Mouse (Mus musculus) yolk sac, embryonic 10.5 days (tissue): ENCODE data around the gene Wfs1.

Experiments used
- DNase-seq: peaks from one replicate; pipeline ENCODE4 v3.0.0-alpha.2; 2017; ENCODE audit warnings: low spot score

The Wfs1 gene

DNA sequence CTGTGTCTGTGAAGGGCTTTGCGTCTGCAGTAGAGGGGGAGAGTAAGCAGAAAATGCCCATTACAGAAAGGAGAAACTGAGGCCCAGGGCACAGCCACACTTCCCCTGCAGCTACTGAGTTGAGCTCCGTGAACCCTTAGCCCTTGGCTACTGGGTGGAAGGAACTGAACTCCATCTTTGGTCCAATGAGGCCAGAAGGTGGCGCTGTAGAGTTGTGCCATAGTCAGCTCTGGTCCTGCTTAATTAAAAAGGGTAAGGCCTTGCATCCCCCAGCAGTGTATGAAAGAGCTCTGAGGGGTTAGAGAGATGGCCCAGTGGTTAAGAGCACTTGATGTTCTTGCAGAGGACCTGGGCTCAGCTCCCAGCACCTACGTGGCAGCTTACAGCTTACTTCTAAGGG is 60.3 kb downstream of the Wfs1 start:
- no peak for DNase-seq

DNA sequence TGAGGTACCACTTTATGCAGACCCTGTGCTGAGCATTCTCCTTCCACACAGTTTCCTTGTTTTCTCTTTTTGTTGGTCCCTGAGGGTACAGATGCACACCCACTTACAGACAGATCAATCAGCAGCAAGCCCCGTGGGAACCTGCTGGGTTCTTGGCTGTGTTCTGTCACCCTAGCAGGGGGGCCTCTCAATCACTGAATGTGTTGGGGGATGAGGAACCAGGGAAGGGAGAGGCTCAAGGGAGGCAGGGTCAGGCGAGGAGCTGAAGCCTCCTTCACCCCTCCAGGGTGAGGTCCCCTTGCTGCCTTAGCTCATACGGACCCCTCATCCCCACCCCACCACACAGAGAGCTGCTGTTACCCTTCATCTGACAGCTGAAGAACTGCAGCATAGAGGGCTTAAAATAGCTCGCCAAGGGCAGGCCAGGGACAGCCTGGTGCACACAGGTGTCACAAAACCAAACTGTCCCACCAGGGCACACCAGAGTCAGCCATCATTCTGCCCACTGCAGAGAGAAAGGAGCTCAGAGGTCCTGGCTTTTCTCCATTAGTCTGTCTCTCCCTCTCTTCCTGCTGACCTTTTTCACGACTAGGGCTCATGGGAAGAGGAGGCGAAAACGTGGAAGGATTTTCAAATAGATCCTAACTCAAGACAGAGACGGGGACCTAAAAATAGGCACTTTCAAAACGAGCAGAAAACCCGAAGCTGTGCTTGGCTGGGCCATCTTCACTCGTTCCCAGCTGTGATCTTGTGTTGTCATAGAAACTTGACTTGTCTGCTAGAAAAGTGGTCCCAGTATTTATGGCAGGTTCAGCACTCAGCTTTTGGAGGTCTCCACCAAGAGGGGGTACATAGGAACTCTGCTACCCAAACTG is 64.9 kb downstream of the Wfs1 start:
- DNase-seq: no peak

DNA sequence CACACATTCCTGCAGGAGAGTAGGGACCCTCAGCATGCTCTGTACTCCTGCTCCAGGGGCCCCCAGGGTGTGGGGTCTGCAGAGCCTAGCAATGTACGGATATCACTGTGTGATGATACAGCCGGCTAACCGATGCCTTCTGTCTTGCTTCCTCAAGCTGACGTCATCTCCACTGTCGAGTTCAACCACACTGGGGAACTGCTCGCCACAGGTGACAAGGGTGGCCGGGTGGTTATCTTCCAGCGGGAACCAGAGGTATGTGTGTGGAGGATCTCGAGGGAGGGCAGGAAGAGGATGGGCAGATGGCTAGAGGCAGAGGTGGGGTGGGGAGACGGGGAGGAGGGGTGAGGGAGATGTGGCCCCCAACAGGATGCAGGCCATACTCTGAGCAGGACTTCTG is 66.2 kb downstream of the Wfs1 start:
- DNase-seq: no peak

DNA sequence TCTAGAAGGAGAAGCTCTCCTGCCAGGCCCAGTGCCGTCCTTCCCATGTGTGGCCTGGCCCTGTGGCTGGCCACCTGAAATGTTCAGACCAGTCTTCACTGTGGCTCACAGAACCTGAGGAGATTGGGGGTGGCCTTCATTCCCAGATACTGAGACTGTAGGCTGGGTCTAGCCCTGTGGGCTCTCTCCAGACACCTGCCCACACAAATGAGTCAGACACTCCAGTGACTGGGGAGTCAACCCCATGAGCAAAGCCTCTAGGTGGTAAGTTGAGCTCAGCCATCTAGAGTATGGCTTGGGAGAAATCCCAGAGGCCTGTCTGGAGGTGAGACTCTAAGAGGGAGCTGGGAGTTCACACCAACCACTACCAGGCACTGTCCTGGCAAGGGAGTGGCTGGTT is 67.1 kb downstream of the Wfs1 start:
- no peak for DNase-seq

DNA sequence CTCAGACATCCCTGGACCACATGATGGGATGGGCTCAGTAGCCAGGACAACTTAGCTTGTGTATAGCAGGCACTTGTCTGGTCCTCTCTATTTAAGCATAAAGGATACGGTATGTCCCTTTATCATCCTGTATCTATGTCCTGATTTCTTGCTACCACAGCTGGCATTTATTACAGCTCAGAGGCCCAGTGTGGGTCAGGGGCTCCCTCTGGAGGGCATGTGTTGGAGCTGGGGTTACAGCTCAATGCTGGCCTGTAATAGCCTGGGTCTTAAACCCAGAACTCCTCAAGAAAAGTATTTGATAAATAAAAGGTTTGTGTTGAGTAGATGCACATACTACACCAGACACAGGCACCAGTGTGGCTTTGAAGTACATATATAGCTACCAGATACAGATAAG is 68.9 kb downstream of the Wfs1 start:
- DNase-seq: no peak

DNA sequence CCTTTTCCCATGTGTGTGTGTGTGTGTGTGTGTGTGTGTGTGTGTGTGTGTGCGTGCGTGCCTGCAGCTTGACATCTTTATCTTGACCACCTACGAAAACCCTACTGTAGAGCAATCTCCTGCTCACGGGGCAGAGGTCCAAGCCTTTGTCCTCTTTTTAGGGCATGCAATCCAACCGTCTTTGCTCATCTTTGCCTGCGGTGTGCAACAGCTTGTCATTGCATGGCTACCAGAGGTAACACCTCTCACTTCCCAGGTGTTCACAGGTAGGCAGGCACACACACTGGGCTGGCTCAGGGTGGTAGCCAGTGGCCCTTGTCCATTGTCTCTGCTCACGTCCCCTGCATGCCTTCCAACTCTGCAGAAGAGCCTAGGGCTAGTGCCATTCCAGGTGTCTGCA is 71.0 kb downstream of the Wfs1 start:
- no peak for DNase-seq

DNA sequence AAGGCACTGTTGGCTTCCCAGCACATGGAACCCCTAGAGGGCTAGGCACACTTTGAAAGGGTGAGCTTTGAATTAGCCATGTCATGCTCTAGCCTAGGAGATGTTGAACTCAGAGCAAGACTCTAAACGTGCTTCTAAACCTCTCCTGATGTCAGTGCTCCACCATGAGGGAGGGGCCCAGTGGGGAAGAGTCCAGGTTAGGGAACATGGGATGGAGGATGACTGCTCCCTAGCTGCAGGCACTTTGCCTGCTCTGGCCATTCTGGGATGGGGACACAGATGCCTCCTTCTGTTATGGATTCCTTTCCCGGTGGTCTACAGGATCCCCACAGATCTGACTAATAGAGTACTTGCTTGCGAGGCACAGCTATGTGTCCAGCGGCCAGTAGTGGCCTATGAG is 71.8 kb downstream of the Wfs1 start:
- no peak for DNase-seq

DNA sequence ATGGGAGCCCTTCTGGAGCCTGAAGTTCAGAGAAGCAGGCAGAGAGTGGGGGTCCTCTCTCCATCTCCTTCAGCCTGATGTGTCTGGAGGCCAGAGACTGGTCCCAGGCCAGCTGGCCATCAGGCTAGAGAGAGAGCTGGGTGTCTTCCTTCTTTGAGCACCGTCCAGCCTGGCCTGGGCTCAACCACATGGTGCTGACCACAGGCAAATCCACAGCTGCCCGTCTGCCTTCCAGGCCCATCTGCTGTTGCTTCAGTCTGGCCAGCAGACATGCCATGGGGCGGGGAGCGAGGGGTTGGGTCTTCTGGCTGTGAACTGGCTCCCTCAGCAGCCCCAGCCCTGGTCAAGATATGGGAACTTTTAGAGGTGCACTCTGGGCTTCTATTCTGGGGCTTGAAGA is 72.4 kb downstream of the Wfs1 start:
- DNase-seq: no peak
